Mouse (Mus musculus) Patski (cell line): ENCODE measurements around the gene Btbd7. TPM values are rescaled to one million over a fixed set of nuclear protein-coding genes. Genes with fewer than 3 reads are reported as not detected.

ENCODE experiments used
- ATAC-seq: fragments of 100-300 bp; one replicate; pipeline ENCODE4 v1.8.0; 2021
- CTCF ChIA-PET: fragments of 350-600 bp; sonication (Branson Sonifier 250); formaldehyde crosslinking; loops from one replicate; lab custom pipeline; 2022; ENCODE audit warnings: inconsistent platforms; lab: Charles Lee
- POLR2A ChIA-PET: fragments of 350-600 bp; sonication (Branson Sonifier 250); formaldehyde crosslinking; loops from one replicate; lab custom pipeline; 2022; ENCODE audit warnings: antibody characterized with exemption, inconsistent platforms; lab: Charles Lee
- DNase-seq: peaks from one replicate; pipeline ENCODE4 v3.0.0-alpha.2; 2011; ENCODE audit warnings: low read depth, low spot score
- H3K27me3 ChIP-seq: fragments of 371-371 bp; one replicate; pipeline ENCODE4 v1.5.1; 2021
- CTCF ChIP-seq: fragments of 100-300 bp; IDR thresholded peaks from one replicate; pipeline ENCODE4 v1.5.1; 2021
- in situ Hi-C: fragments of 300-500 bp; cut with MboI; formaldehyde crosslinking; loops from 3 replicates; pipeline ENCODE4 v1.11.1; 2018; ENCODE audit warnings: low pct_unique_long_range_greater_than_20kb, mixed read lengths
- polyA plus RNA-seq: library from polyadenylated mRNA; unstranded; gene quantifications from one replicate; pipeline ENCODE4 v1.2.3, GENCODE M21; 2021

The Btbd7 gene
- 29.2 TPM for polyA plus RNA-seq

DNA sequence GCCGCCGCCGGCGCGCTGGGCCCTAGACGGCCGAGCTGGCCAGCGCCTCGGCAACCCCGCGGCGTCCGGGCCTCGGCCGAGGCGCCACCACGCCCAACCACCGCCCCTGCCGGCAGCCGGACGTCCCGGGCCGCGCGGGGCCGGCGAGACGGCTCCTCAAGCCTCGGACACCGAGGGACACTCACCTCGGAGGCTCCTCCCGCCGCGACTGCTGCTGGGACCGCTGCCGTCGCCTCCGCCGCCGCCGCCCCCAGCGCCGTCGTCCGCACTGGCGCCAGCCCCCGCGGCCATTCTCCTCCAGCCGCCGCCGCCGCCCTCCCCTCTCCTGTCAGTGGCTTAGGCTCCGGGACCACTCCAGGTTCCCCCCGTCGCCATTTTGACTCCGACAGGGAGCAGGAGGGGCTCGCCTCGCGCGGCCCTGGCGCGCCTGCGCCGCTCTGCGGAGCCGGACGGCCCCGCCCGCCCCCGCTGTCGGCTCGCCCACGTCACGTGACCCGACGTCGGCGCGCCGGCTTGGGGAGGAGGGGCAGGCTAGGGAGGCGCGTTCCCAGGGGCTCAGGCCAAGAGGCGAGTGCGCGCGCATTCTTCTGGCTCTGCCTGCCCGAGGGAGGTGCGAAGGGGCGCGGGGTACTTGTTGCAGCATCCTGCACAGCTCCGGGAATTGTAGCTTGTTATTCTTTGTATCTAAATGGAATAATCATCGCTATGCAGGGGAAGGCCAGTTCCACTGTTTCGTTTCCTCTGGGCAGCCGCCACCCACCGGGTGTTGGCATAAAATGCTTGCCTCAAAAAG, at the start of gene Btbd7:
TSS of gene Btbd7 (minus strand) at position 441 of the 793 bp plus-strand sequence.
- ATAC-seq = peak; percentile 76
- TF ChIP-seq CTCF = no peak
- H3K27me3 ChIP-seq = no peaks in the 10 kb centered on the region
- in situ Hi-C loops = no loop called here
- ChIA-PET CTCF (interaction anchor here (1.3 kb wide), 1 partner anchor 9 kb away, joined by 3 read pairs; no protein-coding TSS in a partner anchor), POLR2A (no interaction called here)
- DNase-seq = peak; percentile 47

DNA sequence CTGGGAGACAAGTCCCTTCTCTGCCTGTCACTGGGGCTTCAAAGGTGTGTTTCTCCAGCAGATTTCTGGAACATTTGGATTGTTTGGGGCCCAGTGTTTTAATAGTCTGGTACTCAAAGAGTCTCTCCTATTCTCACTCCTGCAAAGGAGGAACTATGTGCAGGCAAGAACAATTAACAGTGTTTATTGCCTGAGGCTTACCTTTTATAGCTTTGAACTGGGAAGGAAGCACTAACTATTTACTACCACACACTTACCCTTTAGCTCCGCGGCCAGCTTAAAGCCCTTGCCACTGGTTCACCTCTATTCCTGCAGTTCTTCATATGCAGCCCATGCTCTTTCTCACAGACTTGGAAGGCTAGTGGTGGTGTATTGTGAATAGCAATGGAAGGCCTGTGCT, 37.8 kb upstream of the Btbd7 start:
- TF ChIP-seq CTCF = no peak
- ATAC-seq (no peak), DNase-seq (no peak)
- H3K27me3 ChIP-seq = peaks cover 16% of the 10 kb centered on the region
- POLR2A ChIA-PET = no interaction called here
- CTCF ChIA-PET = no interaction called here
- in situ Hi-C loops = no loop called here

DNA sequence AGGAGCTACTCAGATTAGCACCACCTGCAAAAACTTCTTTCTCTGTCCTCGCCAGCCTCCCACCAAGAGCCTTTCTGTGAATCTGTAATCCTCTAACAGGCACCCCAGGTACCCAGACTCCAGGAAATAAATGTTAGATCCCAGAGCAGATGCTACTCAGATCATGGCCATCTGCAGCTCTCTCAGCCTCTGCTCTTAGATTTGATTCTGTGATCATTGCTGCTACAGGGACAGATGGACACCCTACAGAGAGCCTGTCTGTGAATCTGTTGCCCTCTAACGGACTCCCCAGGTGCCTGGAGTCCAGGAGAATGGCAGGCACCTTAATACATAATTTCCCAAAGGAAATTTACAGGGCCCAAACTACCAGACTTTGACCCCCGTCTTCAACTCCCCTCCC, 29.9 kb upstream of the Btbd7 start:
- in situ Hi-C loops = no loop called here
- H3K27me3 ChIP-seq = no peaks in the 10 kb centered on the region
- ATAC-seq (no peak), DNase-seq (no peak)
- TF ChIP-seq CTCF = no peak
- POLR2A ChIA-PET = no interaction called here
- CTCF ChIA-PET = no interaction called here

DNA sequence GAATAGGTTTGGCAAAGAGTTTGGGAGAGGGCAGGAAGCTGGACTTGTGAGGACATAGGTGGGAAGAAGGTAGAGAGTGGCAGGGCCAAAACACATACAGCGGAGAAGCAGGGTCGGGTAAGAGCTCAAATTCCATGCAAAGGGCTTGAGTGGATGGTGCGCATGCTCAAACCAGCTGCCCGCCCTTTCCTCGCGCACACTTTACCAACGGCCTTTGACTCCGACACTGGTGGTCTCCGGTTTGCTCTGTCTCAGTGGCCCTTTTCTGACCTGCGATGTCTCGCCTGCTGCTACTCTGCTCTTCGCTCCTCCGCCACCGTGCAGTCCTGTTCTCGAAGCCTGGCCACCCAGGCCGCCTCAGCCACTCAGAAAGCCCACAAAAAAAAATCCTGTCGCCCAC, 20.8 kb upstream of the Btbd7 start, which contains the start of gene Cox8c:
TSS of gene Cox8c (plus strand) at position 226 of the 400 bp plus-strand sequence.
- ATAC-seq (no peak), DNase-seq (no peak)
- ChIA-PET POLR2A (no interaction called here), CTCF (no interaction called here)
- TF ChIP-seq CTCF = no peak
- in situ Hi-C loops = no loop called here
- no peaks in the 10 kb centered on the region for H3K27me3 ChIP-seq

DNA sequence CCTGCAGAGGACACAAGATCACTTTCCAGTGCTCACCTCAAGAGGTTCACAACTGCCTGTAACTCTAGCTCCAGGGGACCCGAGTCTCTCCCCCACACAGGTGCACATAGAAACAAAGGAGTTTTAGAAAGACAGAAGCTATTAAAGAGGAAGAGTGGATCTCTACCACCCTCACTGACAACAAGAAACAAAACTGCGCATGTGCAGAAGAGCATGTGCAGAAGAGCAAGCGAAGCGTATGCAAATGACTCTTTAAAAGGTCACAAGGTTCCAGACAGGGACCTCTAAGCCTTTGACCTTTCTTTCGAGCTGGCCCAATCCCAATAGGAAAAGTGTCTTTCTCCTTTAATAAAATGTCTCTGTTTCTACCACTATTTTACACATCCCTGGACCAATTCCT, 10.3 kb upstream of the Btbd7 start:
- peaks cover 24% of the 10 kb centered on the region for H3K27me3 ChIP-seq
- no peak for DNase-seq
- in situ Hi-C loops = loop anchor here (5.0 kb wide), 1 partner anchor 174 kb away; no protein-coding TSS in a partner anchor
- ATAC-seq = no peak
- no peak for TF ChIP-seq CTCF
- ChIA-PET POLR2A (no interaction called here), CTCF (interaction anchor here (0.7 kb wide), 1 partner anchor 177 kb away, joined by 3 read pairs; no protein-coding TSS in a partner anchor)

DNA sequence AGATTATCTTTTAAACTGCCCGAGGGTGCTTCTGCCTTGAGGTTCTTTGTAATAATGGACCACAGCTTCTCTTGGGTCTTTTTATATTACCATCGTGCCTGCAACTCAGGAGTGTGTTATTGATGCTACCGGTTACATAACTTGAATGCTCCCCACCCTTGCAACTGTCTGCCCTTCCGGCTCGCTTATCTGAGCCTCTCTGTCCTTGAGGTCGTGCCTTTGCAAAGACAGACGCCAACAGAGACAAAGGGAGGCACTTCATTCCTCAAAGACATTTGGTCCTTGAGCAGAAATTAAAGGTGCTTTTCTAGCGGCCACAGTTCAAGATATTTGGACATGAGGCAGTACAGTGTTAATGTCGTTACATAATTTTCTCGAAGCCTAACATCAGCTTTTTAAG, 9.1 kb upstream of the Btbd7 start:
- DNase-seq (no peak), ATAC-seq (no peak)
- ChIA-PET POLR2A (no interaction called here), CTCF (interaction anchor here (1.0 kb wide), 1 partner anchor 9 kb away, joined by 3 read pairs; the partner anchor contains the start of gene Btbd7)
- in situ Hi-C loops = loop anchor here (5.0 kb wide), 1 partner anchor 175 kb away; no protein-coding TSS in a partner anchor
- peaks cover 24% of the 10 kb centered on the region for H3K27me3 ChIP-seq
- no peak for TF ChIP-seq CTCF

DNA sequence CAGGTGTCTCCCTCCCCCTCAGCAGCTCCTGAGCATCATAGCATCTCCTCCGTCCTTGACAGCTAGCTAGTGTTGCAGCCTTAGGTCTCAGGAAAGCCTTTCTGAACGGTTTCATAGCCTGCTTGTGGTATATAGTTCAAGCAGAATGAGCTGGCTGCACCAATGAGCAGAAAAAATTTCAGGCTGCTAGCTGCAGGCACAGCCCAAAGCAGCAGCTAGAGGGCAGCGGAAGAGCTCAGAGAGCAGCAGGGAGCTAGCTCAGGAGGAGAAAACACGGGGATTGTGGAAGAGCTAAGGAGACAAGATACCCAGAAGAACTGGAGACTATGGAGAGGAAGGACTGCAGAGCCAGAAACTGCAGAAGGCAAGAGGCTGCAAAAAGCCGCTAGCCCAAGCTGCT, 7.5 kb upstream of the Btbd7 start:
- DNase-seq (no peak), ATAC-seq (peak; percentile 74)
- POLR2A ChIA-PET = no interaction called here
- CTCF ChIA-PET = no interaction called here
- H3K27me3 ChIP-seq = peaks cover 24% of the 10 kb centered on the region
- in situ Hi-C loops = loop anchor here (5.0 kb wide), 1 partner anchor 177 kb away; no protein-coding TSS in a partner anchor
- peak; percentile 76 for TF ChIP-seq CTCF

DNA sequence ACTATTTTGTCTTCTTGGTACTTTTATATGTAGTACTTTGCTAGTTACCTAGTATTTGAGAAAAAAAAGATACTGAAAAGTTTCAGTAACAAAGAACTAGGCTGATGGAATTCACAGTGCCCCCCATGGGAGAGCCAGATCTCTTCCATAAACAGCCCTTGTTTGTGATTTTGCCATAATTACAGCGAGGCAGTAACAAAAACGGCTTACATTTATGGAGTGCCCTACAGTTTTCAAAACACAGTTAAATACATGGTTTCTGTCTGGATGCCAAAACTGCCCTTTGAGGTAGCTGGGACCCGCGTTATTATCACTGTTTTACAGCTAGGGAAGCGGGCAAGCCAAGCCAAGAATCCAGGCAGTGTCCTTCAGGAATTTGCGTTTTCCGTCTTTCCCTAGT, 630 bp upstream of the Btbd7 start:
- H3K27me3 ChIP-seq = peaks cover 2% of the 10 kb centered on the region
- peak; percentile 3 for DNase-seq
- CTCF ChIA-PET = interaction anchor here (1.3 kb wide), 1 partner anchor 8 kb away, joined by 3 read pairs; no protein-coding TSS in a partner anchor
- peak; percentile 22 for TF ChIP-seq CTCF
- in situ Hi-C loops = no loop called here
- no peak for ATAC-seq
- POLR2A ChIA-PET = no interaction called here

DNA sequence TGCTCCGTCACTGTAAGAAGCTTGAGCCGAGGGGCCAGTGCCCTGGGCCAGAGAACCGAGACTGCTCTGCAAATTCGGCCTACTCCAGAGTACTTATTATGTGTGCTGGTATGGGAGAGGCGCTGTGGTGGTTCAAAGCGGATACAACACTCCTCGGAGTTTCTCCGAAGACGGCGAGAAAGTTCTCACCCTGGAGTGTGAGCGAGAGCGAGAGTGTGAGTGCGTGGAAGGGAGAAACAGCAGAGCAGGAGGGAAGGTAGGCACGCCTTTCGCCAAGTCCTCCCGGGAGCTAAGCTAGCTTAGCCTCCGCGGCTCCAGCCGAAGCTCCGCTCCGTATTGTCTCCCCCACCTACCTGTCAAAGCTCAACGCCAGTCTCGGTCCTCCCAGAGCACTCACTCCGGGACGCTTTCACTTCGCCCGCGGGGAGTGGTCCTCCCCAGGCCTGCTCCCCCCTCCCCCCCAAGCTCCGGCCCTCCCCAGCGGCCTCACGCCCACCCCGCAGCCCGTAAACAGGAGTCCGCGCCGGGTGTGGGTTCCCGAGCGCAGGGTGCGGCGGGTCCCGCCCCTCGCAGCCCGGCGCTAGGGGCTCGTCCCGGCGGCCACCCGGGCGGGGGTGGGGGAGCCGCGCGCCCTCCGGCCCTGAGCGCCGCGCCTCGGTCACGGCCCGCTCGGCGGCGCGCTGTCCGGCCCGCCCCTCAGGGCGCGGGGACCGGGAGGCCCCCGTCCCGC, 805 bp downstream of the Btbd7 start:
- H3K27me3 ChIP-seq = no peaks in the 10 kb centered on the region
- no peak for TF ChIP-seq CTCF
- peak; percentile 10 for DNase-seq
- CTCF ChIA-PET = interaction anchor here (1.3 kb wide), 1 partner anchor 9 kb away, joined by 3 read pairs; no protein-coding TSS in a partner anchor
- POLR2A ChIA-PET = interaction anchor here (1.1 kb wide), 1 partner anchor 15 kb away, joined by 5 read pairs; no protein-coding TSS in a partner anchor
- ATAC-seq = peak; percentile 64
- in situ Hi-C loops = no loop called here

DNA sequence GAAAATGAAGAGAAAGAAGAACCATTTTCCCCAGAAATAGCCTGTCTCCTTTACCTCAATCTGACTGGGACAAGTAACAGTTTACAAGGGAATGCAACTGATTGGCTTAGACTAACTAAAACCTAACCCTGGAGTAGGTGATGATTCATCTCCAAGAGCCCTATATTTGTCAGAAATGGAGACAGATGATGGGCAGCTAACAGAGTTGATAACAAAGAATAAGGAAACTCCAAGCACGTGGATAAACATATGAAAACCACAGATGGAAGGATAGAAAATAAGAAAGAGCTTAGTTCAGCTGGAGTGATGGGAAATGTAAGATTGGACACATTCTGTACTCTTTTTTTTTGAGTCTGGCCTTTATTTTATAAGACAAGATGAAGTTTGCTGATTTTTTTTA, 7.7 kb downstream of the Btbd7 start:
- no peak for ATAC-seq
- no peaks in the 10 kb centered on the region for H3K27me3 ChIP-seq
- no peak for TF ChIP-seq CTCF
- in situ Hi-C loops = no loop called here
- ChIA-PET CTCF (no interaction called here), POLR2A (no interaction called here)
- no peak for DNase-seq
